Mouse (Mus musculus): ENCODE measurements at regions not wholly inside any gene's neighbourhood (a gene's known extent, or its start where the extent isn't known, plus 50 kb on each side); places are given as distances from the start of the nearest gene placed in this dataset.

GRCm38 (mm10) chr13:48316747-48317146 is 55.7 kb downstream of the Id4 start:
- DNase-seq, result no peak

GRCm38 (mm10) chr13:48317457-48317856 is 56.4 kb downstream of the Id4 start:
- DNase-seq, result peak; percentile 16

- no peak for DNase-seq
These were observed 58.0 kb downstream of the Id4 start for GRCm38 (mm10) chr13:48319001-48319400.

- DNase-seq, result peak; percentile 24
These were observed 63.3 kb downstream of the Id4 start for GRCm38 (mm10) chr13:48324290-48324718.

- no peak for DNase-seq
These were observed 69.6 kb downstream of the Id4 start for GRCm38 (mm10) chr13:48330619-48331018.

GRCm38 (mm10) chr13:48336135-48336534 is 75.1 kb downstream of the Id4 start:
- DNase-seq, result no peak

GRCm38 (mm10) chr13:48336602-48337001 is 75.6 kb downstream of the Id4 start:
- DNase-seq, result no peak

GRCm38 (mm10) chr13:48338561-48338960 is 77.5 kb downstream of the Id4 start:
- DNase-seq, result no peak

- no peak for DNase-seq
These were observed 89.1 kb downstream of the Id4 start for GRCm38 (mm10) chr13:48350124-48350523.

GRCm38 (mm10) chr13:48350955-48351354 is 89.9 kb downstream of the Id4 start:
- DNase-seq, result no peak

- no peak for DNase-seq
These were observed 96.1 kb downstream of the Id4 start for GRCm38 (mm10) chr13:48357118-48357517.

- DNase-seq, result peak; percentile 5
These were observed 96.6 kb downstream of the Id4 start for GRCm38 (mm10) chr13:48357640-48358039.

- no peak for DNase-seq
These were observed 110.0 kb downstream of the Id4 start for GRCm38 (mm10) chr13:48371060-48371459.

GRCm38 (mm10) chr13:48376405-48376804 is 115.4 kb downstream of the Id4 start:
- DNase-seq, result no peak

GRCm38 (mm10) chr13:48383580-48384445 is 122.8 kb downstream of the Id4 start:
- no peak for DNase-seq

- DNase-seq, result no peak
These were observed 123.9 kb downstream of the Id4 start for GRCm38 (mm10) chr13:48384901-48385300.

- peak; percentile 3 for DNase-seq
These were observed 122.1 kb downstream of the Zfp169 start for GRCm38 (mm10) chr13:48391126-48391525.

- DNase-seq, result no peak
These were observed 115.5 kb downstream of the Zfp169 start for GRCm38 (mm10) chr13:48397761-48398160.

GRCm38 (mm10) chr13:48398617-48399016 is 114.6 kb downstream of the Zfp169 start:
- no peak for DNase-seq

GRCm38 (mm10) chr13:48402316-48402715 is 110.9 kb downstream of the Zfp169 start:
- DNase-seq, result no peak

GRCm38 (mm10) chr13:48422438-48423329 is 90.6 kb downstream of the Zfp169 start:
- DNase-seq, result no peak

GRCm38 (mm10) chr13:48426816-48427215 is 86.4 kb downstream of the Zfp169 start:
- no peak for DNase-seq

GRCm38 (mm10) chr13:48436659-48437345 is 76.4 kb downstream of the Zfp169 start:
- no peak for DNase-seq
